Mouse (Mus musculus) heart, postnatal 36 days (tissue): Measurements from ENCODE around the gene H2-Q4. TPM values are rescaled to one million over a fixed set of nuclear protein-coding genes. Genes with fewer than 3 reads are reported as not detected.
"Not testable (repeated sequence)": the region's sequence is repeated elsewhere in the genome, so short reads cannot be mapped to it uniquely, and the experiment has no call there.

Experiments used
- DNase-seq, 2 experiments: peaks; one replicate each; pipeline ENCODE4 v3.0.0; 2021 to 2022
- intact Hi-C: fragments of 180-260 bp; cut with DNase I; formaldehyde crosslinking; loops from one replicate; pipeline ENCODE4 v1.15.1; 2025
- total RNA-seq, 2 experiments: library from RNA; stranded (reverse); gene quantifications; 2 replicates each; pipeline ENCODE4 v1.2.3; 2021

H2-Q4 gene
- total RNA-seq, 2 experiments from 2014 or later, result 10.1 to 13.8 TPM

DNA sequence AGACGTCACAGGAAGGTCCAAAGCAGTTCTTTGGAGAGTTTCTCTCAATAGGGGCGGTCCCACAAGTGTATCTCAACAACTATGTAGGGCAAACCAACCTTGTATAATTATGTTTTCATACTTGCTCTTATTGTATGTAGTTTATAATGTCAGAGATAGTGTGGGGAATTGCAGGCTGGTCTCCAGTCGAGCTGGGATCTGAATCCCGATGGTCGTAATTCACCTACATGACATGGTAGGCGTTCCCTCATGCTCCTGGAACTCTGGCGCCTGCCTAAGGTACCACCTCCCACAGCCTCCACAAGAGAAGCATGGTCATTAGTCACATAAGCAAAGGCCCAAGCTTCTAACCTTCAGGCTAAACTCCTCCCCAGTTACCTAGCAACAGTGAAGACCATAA lies 39.4 kb downstream of the H2-Q4 start:
- intact Hi-C loops, result no loop called here
- DNase-seq, result no peak

DNA sequence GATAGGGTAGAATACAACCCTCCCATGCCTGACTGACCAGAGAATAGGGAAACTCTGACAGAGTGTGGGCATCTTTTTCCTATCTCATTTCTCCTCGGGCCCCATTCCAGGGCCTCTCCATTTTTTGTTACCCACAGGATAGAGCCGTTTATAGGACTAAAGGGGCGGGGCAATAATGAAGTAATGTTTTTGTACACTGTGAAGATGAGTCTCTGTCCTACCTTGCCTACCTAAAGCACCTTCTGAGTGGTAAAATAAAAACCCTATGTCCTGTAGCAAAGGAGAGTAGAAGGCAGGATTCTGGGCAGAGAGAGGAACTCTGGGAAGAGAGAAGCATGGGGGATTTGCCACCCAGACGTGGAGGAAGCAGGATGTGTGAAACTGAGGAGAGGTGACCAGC lies 40.1 kb downstream of the H2-Q4 start:
- intact Hi-C loops, DNase-seq: not testable (repeated sequence)

DNA sequence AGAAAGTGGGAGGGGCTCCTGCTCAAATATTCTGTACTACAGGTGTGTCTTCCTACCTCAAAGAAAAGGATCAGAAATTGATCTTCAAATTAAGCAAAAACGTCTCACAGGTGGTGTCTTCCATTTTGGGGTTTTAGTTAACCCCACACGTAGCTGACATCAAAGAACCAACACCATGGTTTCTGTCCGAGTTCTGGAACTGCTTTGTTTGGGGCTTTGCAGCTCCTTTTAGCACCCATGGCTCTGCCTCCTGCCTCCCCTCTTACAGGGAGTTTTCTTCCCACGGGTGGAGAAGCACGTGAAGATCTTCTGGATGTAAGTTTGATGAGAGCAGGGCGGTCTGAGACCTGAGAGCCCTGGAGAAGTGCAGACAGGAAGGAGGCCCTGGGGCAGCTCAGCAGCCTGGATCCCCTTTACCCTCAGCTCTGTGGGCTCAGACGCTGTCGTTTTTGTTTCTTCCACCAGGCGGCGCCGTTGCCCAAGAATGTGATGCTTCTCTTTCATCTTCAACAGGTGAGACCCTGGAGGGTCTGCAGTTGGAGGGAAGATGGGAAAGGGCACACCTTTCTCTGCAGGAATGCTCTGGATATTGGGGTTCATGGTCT lies 40.9 kb downstream of the H2-Q4 start:
- intact Hi-C loops, result not testable (repeated sequence)
- DNase-seq, result peak in 1 of 2 experiments; percentile 21

DNA sequence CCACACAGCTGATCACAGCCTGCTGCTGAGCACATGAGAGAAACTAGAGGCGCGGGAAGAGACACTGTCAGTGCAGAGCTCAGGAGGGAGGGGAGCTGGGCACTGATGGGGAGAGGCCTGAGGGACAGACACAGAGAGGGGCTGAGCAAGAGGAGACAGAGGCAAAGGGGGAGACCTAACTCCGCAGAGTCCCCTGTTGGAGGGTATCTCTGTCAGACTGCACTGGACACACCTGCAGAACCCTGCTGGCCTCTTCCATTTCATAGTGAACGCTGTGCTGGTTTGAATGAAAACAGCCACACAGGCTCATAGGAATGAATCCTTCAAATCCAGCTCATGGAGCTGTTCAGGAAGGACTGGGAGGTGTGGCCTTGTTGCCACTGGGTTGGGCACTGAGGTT lies 41.9 kb downstream of the H2-Q4 start:
- intact Hi-C loops, DNase-seq: not testable (repeated sequence)

GRCm38 (mm10) chr17:35422360-35422759 lies 42.9 kb downstream of the H2-Q4 start:
- intact Hi-C loops, result not testable (repeated sequence)

GRCm38 (mm10) chr17:35423131-35423810 lies 43.9 kb downstream of the H2-Q4 start:
- intact Hi-C loops, DNase-seq: not testable (repeated sequence)

More at GRCm38 (mm10) chr17:35422360-35422759, 42.9 kb downstream of the H2-Q4 start:
- DNase-seq, result not testable (repeated sequence)

GRCm38 (mm10) chr17:35424106-35424505 lies 44.7 kb downstream of the H2-Q4 start:
- DNase-seq, intact Hi-C loops: not testable (repeated sequence)

DNA sequence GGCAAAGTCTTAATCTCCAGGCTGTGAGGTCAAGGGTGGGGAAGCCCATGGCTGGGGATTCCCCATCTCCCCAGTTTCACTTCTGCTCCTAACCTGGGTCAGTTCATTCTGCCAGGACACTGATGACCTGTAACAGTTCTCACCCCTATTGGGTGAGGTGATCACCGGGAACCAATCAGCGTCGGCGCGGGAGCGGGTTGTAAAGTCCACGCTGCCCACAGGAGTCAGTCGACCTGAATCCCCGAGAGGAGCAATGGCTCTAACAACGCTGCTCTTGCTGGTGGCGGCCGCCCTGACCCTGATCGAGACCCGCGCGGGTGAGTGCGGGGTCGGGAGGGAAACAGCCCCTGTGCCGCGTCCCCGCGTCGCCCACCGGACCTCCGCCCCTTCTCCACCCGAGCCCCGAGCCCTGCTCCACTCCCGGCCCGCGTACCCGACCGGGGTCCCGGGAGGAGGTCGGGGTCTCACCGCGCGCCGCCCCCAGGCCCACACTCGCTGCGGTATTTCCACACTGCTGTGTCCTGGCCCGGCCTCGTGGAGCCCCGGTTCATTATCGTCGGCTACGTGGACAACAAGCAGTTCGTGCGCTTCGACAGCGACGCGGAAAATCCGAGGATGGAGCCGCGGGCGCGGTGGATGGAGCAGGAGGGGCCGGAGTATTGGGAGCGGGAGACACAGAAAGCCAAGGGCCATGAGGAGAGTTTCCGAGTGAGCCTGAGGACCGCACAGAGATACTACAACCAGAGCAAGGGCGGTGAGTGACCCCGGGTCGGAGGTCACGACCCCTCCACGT lies 45.4 kb downstream of the H2-Q4 start, which contains the start of gene H2-Q6:
Gene H2-Q6 (plus strand): TSS at position 227 of the 793 bp plus-strand sequence.
- peak; percentile 34 to 48 for DNase-seq
- intact Hi-C loops, result not testable (repeated sequence)

DNA sequence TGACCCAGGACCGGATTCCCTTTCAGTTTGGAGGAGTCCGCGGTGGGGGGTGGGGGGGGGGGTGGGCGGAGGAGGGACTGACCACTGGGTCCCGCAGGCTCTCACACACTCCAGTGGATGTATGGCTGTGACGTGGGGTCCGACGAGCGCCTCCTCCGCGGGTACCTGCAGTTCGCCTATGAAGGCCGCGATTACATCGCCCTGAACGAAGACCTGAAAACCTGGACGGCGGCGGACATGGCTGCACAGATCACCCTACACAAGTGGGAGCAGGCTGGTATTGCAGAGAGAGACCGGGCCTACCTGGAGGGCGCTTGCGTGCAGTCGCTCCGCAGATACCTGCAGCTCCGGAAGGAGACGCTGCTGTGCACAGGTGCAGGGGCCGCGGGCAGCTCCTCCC lies 46.1 kb downstream of the H2-Q4 start:
- intact Hi-C loops, DNase-seq: not testable (repeated sequence)

- intact Hi-C loops, DNase-seq: not testable (repeated sequence)
Measured at GRCm38 (mm10) chr17:35428883-35429282, 49.5 kb downstream of the H2-Q4 start.

GRCm38 (mm10) chr17:35430671-35431070 lies 51.3 kb downstream of the H2-Q4 start:
- intact Hi-C loops, DNase-seq: not testable (repeated sequence)

- intact Hi-C loops, DNase-seq: not testable (repeated sequence)
Measured at GRCm38 (mm10) chr17:35432167-35432566, 52.8 kb downstream of the H2-Q4 start.

GRCm38 (mm10) chr17:35434836-35435235 lies 55.4 kb downstream of the H2-Q4 start:
- DNase-seq, intact Hi-C loops: not testable (repeated sequence)

Other genes with a start within 250 kb of the H2-Q4 start
- not detected for gene Apom, start 247.6 kb upstream of the H2-Q4 start, total RNA-seq
- 100 to 1,000 TPM; 243 to 268 TPM for gene Bag6, start 244.4 kb upstream of the H2-Q4 start, total RNA-seq
- gene Prrc2a, start 214.7 kb upstream of the H2-Q4 start, total RNA-seq, result 100 to 1,000 TPM; 122 to 127 TPM
- gene Aif1, start 203.5 kb upstream of the H2-Q4 start, total RNA-seq, result 1 to 10 TPM; 2.0 to 6.2 TPM
- 1 to 10 TPM; 3.3 to 3.7 TPM for gene Lst1, start 191.2 kb upstream of the H2-Q4 start, total RNA-seq
- 1 to 10 TPM; 1.0 to 1.6 TPM for gene Ltb, start 185.2 kb upstream of the H2-Q4 start, total RNA-seq
- gene Tnf, start 177.6 kb upstream of the H2-Q4 start, total RNA-seq, result under 1 TPM; 0.53 to 0.57 TPM
- gene Lta, start 174.3 kb upstream of the H2-Q4 start, total RNA-seq, result under 1 TPM in 1 of 2 experiments, not detected in 1; 0.19 TPM
- gene Gm16181, start 158.8 kb upstream of the H2-Q4 start, total RNA-seq, result not detected
- gene Atp6v1g2, start 146.0 kb upstream of the H2-Q4 start, total RNA-seq, result 1 to 10 TPM; 2.0 to 2.6 TPM
- 1 to 10 TPM; 8.0 to 8.5 TPM for gene Nfkbil1, start 143.8 kb upstream of the H2-Q4 start, total RNA-seq
- gene Ddx39b, start 137.9 kb upstream of the H2-Q4 start, total RNA-seq, result 10 to 100 TPM; 83.3 to 97.3 TPM
- gene H2-D1, start 116.9 kb upstream of the H2-Q4 start, total RNA-seq, result 100 to 1,000 TPM in 1 of 2 experiments, 10 to 100 TPM in 1; 87.6 to 133 TPM
- gene H2-Q1, start 59.2 kb upstream of the H2-Q4 start, total RNA-seq, result 1 to 10 TPM; 1.1 to 1.4 TPM
- 1 to 10 TPM in 1 of 2 experiments, under 1 TPM in 1; 0.64 to 1.4 TPM for gene H2-Q2, start 37.4 kb upstream of the H2-Q4 start, total RNA-seq
- 1 to 10 TPM in 1 of 2 experiments, under 1 TPM in 1; 0.78 to 1.6 TPM for gene H2-Q6, start 45.2 kb downstream of the H2-Q4 start, total RNA-seq
- gene H2-Q7, start 59.5 kb downstream of the H2-Q4 start, total RNA-seq, result 1 to 10 TPM in 1 of 2 experiments, under 1 TPM in 1; 0.94 to 2.1 TPM
- gene H2-Q10, start 90.5 kb downstream of the H2-Q4 start, total RNA-seq, result under 1 TPM; 0.19 to 0.33 TPM
- gene Pou5f1, start 126.4 kb downstream of the H2-Q4 start, total RNA-seq, result not detected
- gene Tcf19, start 137.2 kb downstream of the H2-Q4 start, total RNA-seq, result 1 to 10 TPM; 3.4 to 5.2 TPM
- gene Cchcr1, start 137.5 kb downstream of the H2-Q4 start, total RNA-seq, result 1 to 10 TPM; 2.3 to 2.9 TPM
- not detected for gene Psors1c2, start 153.6 kb downstream of the H2-Q4 start, total RNA-seq
- under 1 TPM; 0.19 to 0.39 TPM for gene Cdsn, start 172.5 kb downstream of the H2-Q4 start, total RNA-seq
- not detected for gene 2300002M23Rik, start 187.8 kb downstream of the H2-Q4 start, total RNA-seq
- gene Sfta2, start 221.9 kb downstream of the H2-Q4 start, total RNA-seq, result not detected
- gene Gm9573, start 247.0 kb downstream of the H2-Q4 start, total RNA-seq, result not detected